Mouse (Mus musculus): Measurements from ENCODE around the gene Olfr434.
"Not testable (repeated sequence)": the region's sequence is repeated elsewhere in the genome, so short reads cannot be mapped to it uniquely, and the experiment has no call there.

Olfr434 gene

GRCm38 (mm10) chr6:43212873-43213272 lies at the start of gene Olfr434:
TSS of gene Olfr434 (plus strand) at chr6:43213021.
- not testable (repeated sequence) for DNase-seq (ENCODE audit: low read depth, low spot score)

GRCm38 (mm10) chr6:43167246-43167645 lies 45.6 kb upstream of the Olfr434 start:
- DNase-seq (ENCODE audit: low read depth, low spot score) = no peak

GRCm38 (mm10) chr6:43171840-43172239 lies 41.0 kb upstream of the Olfr434 start, which contains the start of gene Olfr13:
TSS of gene Olfr13 (plus strand) at chr6:43172140.
- DNase-seq (ENCODE audit: low read depth, low spot score) = no peak

- DNase-seq (ENCODE audit: low read depth, low spot score) = no peak
Measured at GRCm38 (mm10) chr6:43178129-43178528, 34.7 kb upstream of the Olfr434 start.

- DNase-seq (ENCODE audit: low read depth, low spot score) = no peak
Measured at GRCm38 (mm10) chr6:43178584-43179501, 34.0 kb upstream of the Olfr434 start.

GRCm38 (mm10) chr6:43190986-43191385 lies 21.8 kb upstream of the Olfr434 start:
- no peak for DNase-seq (ENCODE audit: low read depth, low spot score)

GRCm38 (mm10) chr6:43196781-43197180 lies 16.0 kb upstream of the Olfr434 start, which contains the start of gene Olfr435:
TSS of gene Olfr435 (plus strand) at chr6:43197146.
- DNase-seq (ENCODE audit: low read depth, low spot score) = no peak

- no peak for DNase-seq (ENCODE audit: low read depth, low spot score)
Measured at GRCm38 (mm10) chr6:43198094-43198493, 14.7 kb upstream of the Olfr434 start.

- DNase-seq (ENCODE audit: low read depth, low spot score) = no peak
Measured at GRCm38 (mm10) chr6:43202786-43203185, 10.0 kb upstream of the Olfr434 start.

- no peak for DNase-seq (ENCODE audit: low read depth, low spot score)
Measured at GRCm38 (mm10) chr6:43205355-43205754, 7.5 kb upstream of the Olfr434 start.

- not testable (repeated sequence) for DNase-seq (ENCODE audit: low read depth, low spot score)
Measured at GRCm38 (mm10) chr6:43231255-43231654, 18.4 kb downstream of the Olfr434 start, which contains the start of gene Olfr47. TSS of gene Olfr47 (plus strand) at chr6:43231529.

GRCm38 (mm10) chr6:43242061-43242460 lies 29.2 kb downstream of the Olfr434 start:
- no peak for DNase-seq (ENCODE audit: low read depth, low spot score)

- DNase-seq (ENCODE audit: low read depth, low spot score) = no peak
Measured at GRCm38 (mm10) chr6:43247396-43247795, 34.6 kb downstream of the Olfr434 start.

- DNase-seq (ENCODE audit: low read depth, low spot score) = no peak
Measured at GRCm38 (mm10) chr6:43252994-43253393, 40.2 kb downstream of the Olfr434 start.

GRCm38 (mm10) chr6:43254193-43254926 lies 41.5 kb downstream of the Olfr434 start:
- DNase-seq (ENCODE audit: low read depth, low spot score) = no peak

- DNase-seq (ENCODE audit: low read depth, low spot score) = no peak
Measured at GRCm38 (mm10) chr6:43260756-43261155, 47.9 kb downstream of the Olfr434 start.

GRCm38 (mm10) chr6:43265363-43266041 lies 52.7 kb downstream of the Olfr434 start, which contains the start of gene Arhgef5:
TSS of gene Arhgef5 (plus strand) at chr6:43265582.
- DNase-seq (ENCODE audit: low read depth, low spot score) = no peak

GRCm38 (mm10) chr6:43266356-43266755 lies 53.5 kb downstream of the Olfr434 start:
- no peak for DNase-seq (ENCODE audit: low read depth, low spot score)
